Mouse (Mus musculus): ENCODE results near the gene Fbn1. TPM values are rescaled to one million over a fixed set of nuclear protein-coding genes. Genes with fewer than 3 reads are reported as not detected.

Gene Fbn1
- polyA plus RNA-seq, 2 experiments, result 0.73 to 1.3 TPM

- 64% methylated on average over 2 of the region's 2 CpGs for WGBS (ENCODE audit: insufficient replicate concordance)
- no peak for DNase-seq (ENCODE audit: low read depth in 3 of 3, low spot score in 3 of 3)
- H3K36me3 ChIP-seq (replicated peaks; ENCODE audit: control insufficient read depth, insufficient read depth, low read depth), result peaks cover 75% of the 10 kb centered on the region
Observed at GRCm38 (mm10) chr2:125252275-125252674, 255.5 kb downstream of the Fbn1 start.

GRCm38 (mm10) chr2:125251781-125252180 lies 256.0 kb downstream of the Fbn1 start:
- ATAC-seq (ENCODE audit: insufficient read depth) (no peak), DNase-seq (ENCODE audit: low read depth in 3 of 3, low spot score in 3 of 3) (no peak)
- Histone ChIP-seq H3K27ac (no peak overlapping the region), H3K27me3 (ENCODE audit: control insufficient read depth, insufficient read depth, low read length) (no peaks in the 10 kb centered on the region), H3K9ac (replicated peaks) (no peak overlapping the region), H3K4me2 (ENCODE audit: low read depth) (peak overlapping the region; percentile 11), H3K36me3 (replicated peaks; ENCODE audit: control insufficient read depth, insufficient read depth, low read depth) (peaks cover 70% of the 10 kb centered on the region), H3K4me3 (ENCODE audit: insufficient read depth in 1 of 2, low read depth in 2 of 2, low read length in 2 of 2) (no peak overlapping the region), H3K9me3 (ENCODE audit: control insufficient read depth, low read length) (no peaks in the 10 kb centered on the region), H3K4me1 (replicated peaks; ENCODE audit: control insufficient read depth in 2 of 2, insufficient read depth in 2 of 2, low read length in 1 of 2) (peaks cover 6 to 14% of the 10 kb centered on the region in 2 experiments)
- TF ChIP-seq CTCF (IDR thresholded peaks at IDR 0.05; ENCODE audit: low read depth) (peak; percentile 61), EP300 (IDR thresholded peaks at IDR 0.05; ENCODE audit: low read depth) (no peak)
- WGBS (ENCODE audit: insufficient replicate concordance), result 72% methylated on average over 4 of the region's 4 CpGs

More at GRCm38 (mm10) chr2:125252275-125252674, 255.5 kb downstream of the Fbn1 start:
- H3K27ac ChIP-seq, result no peak overlapping the region
- no peak overlapping the region for H3K9ac ChIP-seq (replicated peaks)
- H3K4me1 ChIP-seq (replicated peaks; ENCODE audit: control insufficient read depth in 2 of 2, insufficient read depth in 2 of 2, low read length in 1 of 2), result peaks cover 6 to 14% of the 10 kb centered on the region in 2 experiments
- no peaks in the 10 kb centered on the region for H3K27me3 ChIP-seq (ENCODE audit: control insufficient read depth, insufficient read depth, low read length)
- TF ChIP-seq EP300 (IDR thresholded peaks at IDR 0.05; ENCODE audit: low read depth) (no peak), CTCF (IDR thresholded peaks at IDR 0.05; ENCODE audit: low read depth) (peak; percentile 64)
- no peak overlapping the region for H3K4me2 ChIP-seq (ENCODE audit: low read depth)
- H3K9me3 ChIP-seq (ENCODE audit: control insufficient read depth, low read length), result no peaks in the 10 kb centered on the region
- H3K4me3 ChIP-seq (ENCODE audit: insufficient read depth in 1 of 2, low read depth in 2 of 2, low read length in 2 of 2), result no peak overlapping the region
- ATAC-seq (ENCODE audit: insufficient read depth), result no peak

Other genes starting within 250 kb of the Fbn1 start
- not detected in 2 replicates for gene Gm9913, start 2.9 kb downstream of the Fbn1 start, polyA plus RNA-seq (2012; rRNA removed)
- not detected in 2 replicates for gene Gm9913, start 2.9 kb downstream of the Fbn1 start, polyA plus RNA-seq (2014; fragmentation: Nextera tagmentation; extraction: Ambion mirVana)
- 2.7 and 4.2 TPM in 2 replicates for gene Cep152, start 117.1 kb upstream of the Fbn1 start, polyA plus RNA-seq (2012; rRNA removed)
- gene Cep152, start 117.1 kb upstream of the Fbn1 start, polyA plus RNA-seq (2014; fragmentation: Nextera tagmentation; extraction: Ambion mirVana), result 4.1 and 4.3 TPM in 2 replicates
- gene Eid1, start 165.1 kb upstream of the Fbn1 start, polyA plus RNA-seq (2012; rRNA removed), result 14.4 and 25.9 TPM in 2 replicates
- 45.7 and 48.1 TPM in 2 replicates for gene Eid1, start 165.1 kb upstream of the Fbn1 start, polyA plus RNA-seq (2014; fragmentation: Nextera tagmentation; extraction: Ambion mirVana)
- 0.52 and 0.60 TPM in 2 replicates for gene Shc4, start 216.2 kb upstream of the Fbn1 start, polyA plus RNA-seq (2012; rRNA removed)
- 0.50 and 0.58 TPM in 2 replicates for gene Shc4, start 216.2 kb upstream of the Fbn1 start, polyA plus RNA-seq (2014; fragmentation: Nextera tagmentation; extraction: Ambion mirVana)

Data from liver, embryonic 14.5 days (tissue).